Mouse (Mus musculus): ENCODE measurements around the gene Armcx5.
"Not testable (repeated sequence)": the region's sequence is repeated elsewhere in the genome, so short reads cannot be mapped to it uniquely, and the experiment has no call there.

The Armcx5 gene

DNA sequence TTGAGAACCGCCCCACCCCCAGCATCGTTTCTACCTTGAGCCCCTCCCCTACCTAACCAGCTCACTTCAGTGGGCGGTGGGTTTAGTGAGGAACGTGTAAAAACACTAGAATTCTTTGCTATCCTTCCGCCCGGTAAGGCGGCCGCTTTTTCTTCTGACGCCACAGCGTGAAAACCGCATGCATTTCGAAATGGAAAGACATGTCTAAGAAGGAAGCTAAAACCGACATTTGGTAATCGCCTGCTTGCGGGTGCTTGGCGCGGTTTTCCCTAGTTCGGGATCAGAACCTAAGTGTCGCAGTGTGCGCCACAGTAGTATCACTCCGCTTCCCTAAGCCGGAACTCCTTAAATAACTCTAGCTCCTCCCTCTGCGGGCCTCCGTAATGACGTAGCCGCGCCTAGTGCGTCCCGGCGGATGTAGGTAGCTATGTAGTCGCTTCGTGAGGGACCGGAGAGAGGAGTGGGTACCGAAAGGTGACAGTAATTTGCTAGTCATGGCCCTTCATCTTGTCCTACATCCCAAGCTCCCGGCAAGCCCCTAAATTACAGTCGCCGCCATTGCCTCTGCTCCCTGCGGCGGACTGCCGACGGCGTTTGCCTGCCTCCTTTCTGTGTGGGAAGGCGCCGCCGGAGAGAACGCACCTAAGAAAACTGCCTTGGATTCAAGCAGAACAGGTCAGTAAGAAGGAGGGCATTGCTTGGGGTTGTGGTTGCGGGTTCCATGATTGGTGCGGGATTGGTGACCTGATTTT is at the start of gene Armcx5, which contains the start of gene Gprasp1:
Gene Armcx5 (plus strand): TSS at position 430 of the 752 bp plus-strand sequence.
Gene Gprasp1 (plus strand): TSS at position 430 of the 752 bp plus-strand sequence.
- in situ Hi-C loops (cut with MboI; ENCODE audit: low pct_unique_long_range_greater_than_20kb in 1 of 2, low sequenced_read_pairs in 2 of 2, unreplicated experiment in 1 of 2), result no loop called here

DNA sequence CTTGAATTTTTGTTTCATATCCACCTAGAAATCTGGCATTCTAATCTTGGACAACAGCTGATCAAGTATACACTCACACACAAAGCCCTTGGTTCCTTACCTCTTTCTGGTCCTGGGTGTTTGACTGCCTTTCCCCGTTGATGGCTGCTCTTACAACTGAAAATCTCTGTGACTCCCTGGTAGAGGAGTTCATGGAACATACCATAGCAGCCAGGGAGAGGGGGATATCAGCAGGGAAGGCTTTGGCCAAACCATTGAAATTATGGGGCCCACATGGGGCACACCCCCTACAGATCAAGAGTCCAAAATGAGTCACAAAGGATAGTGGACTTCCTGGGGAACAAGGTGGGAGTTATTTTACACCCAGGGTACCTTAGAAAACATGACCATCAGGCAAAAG is 48.9 kb upstream of the Armcx5 start, which contains the start of gene Tcp11x2:
Gene Tcp11x2 (minus strand): TSS at position 158 of the 400 bp plus-strand sequence.
- in situ Hi-C loops (cut with MboI; ENCODE audit: low pct_unique_long_range_greater_than_20kb in 1 of 2, low sequenced_read_pairs in 2 of 2, unreplicated experiment in 1 of 2), result no loop called here

DNA sequence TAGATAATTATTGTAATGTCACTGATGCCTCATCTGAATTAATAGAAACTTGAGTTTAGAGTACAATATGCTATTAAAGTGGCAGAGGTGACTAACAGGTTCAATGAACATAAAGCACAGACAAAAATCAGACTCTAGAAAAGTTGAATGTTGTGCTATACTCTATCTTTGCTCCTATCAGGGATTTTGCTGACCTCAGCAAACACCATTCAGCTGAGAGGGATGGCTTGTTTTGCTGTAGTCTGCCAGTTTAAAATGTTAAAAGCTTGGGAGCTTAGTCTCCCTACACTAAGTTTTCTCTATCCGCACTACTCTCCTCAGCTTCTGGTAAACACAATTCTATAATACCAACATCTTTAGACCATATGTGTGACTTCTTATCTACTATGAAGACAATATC is 39.4 kb upstream of the Armcx5 start:
- in situ Hi-C loops (cut with MboI; ENCODE audit: low pct_unique_long_range_greater_than_20kb in 1 of 2, low sequenced_read_pairs in 2 of 2, unreplicated experiment in 1 of 2), result no loop called here

DNA sequence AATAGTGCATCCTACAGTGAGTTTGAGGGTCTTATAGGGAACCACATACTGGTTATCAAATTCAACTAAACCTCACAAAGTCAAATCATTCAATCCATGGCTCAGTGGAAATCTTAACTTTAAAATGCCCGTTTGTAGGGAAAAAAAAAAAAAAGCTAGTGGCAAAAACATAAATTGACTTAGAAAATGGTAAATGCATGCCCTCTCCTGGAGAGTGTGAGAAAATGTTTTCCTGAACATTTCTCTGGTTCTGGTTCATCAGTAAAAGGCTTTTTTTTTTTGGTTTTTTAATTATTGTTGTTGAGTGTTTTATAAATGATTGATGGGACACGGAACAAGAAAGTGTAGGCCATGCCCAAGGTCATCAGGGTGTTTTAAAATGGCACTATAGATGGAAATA is 38.2 kb upstream of the Armcx5 start:
- in situ Hi-C loops (cut with MboI; ENCODE audit: low pct_unique_long_range_greater_than_20kb in 1 of 2, low sequenced_read_pairs in 2 of 2, unreplicated experiment in 1 of 2), result no loop called here

DNA sequence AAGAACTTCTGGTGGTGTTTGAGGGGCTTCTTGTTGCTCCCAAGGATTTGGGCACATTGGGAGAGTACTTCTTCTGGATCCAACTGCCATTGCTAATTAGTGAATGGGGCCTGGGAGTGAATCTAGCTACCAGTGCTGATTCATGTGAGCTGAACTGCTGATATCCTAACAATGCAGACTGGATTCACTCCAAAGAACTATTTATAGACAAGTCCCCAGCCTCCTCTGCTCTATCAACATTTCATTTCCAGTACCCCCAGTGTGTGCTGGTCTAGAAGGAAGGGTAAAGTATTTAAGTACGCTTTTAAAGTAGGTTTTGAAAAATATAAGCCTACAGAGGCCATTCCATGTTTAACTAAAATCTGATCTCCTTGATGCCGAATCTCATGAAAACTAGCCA is 29.7 kb upstream of the Armcx5 start:
- in situ Hi-C loops (cut with MboI; ENCODE audit: low pct_unique_long_range_greater_than_20kb in 1 of 2, low sequenced_read_pairs in 2 of 2, unreplicated experiment in 1 of 2), result no loop called here

DNA sequence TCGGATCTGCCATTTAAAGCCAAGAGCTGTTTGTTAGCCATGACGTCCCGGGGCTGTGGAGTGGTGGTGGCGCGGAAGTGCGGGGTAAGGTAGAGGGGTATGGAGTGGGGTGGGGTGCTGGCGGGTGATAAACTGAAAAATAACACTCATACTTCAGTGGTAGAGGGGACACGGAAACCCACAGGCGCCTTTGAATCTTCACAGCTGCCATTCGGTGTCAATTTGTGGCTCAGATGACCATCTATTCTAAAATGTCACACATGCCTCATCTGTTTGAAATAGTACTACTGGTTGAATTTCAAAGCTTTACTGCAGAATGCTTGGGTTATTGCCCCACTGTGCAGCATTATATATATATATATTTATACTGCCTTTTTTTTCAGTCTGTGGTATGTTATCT is 17.4 kb upstream of the Armcx5 start, which contains the start of gene Tmsb15a:
Gene Tmsb15a (minus strand): TSS at position 101 of the 400 bp plus-strand sequence.
- in situ Hi-C loops (cut with MboI; ENCODE audit: low pct_unique_long_range_greater_than_20kb in 1 of 2, low sequenced_read_pairs in 2 of 2, unreplicated experiment in 1 of 2), result no loop called here

DNA sequence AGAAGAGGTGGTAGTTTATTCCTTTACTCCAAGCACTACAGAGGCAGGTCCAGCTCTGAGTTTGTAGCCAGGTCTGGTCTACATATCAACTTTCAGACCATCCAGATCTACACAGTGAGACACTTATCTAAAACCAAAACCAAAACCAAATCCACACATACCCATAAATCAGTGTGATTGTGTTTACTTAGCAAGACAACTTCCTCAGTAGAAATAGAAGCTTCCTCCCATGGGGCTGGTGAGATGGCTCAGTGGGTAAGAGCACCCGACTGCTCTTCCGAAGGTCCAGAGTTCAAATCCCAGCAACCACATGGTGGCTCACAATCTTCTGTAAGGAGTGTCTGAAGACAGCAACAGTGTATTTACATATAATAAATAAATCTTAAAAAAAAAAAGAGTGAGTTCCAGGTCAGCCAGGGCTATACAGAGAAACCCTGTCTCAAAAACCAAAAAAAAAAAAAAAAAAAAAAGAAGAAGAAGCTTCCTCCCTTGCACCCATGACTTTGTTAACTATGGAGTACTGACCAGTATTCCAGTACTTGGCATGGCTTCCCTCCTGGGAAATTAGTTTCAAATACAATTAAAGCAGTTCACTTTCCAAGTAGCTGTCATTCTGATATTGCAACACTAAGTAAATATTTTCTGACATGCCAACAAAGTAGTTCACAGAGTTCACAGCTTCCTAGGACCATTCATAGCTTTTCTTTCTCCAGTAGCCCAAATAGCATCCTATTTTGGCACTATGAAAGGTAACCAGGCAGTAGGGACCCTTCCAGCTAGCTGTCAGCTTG is 3.6 kb upstream of the Armcx5 start:
- in situ Hi-C loops (cut with MboI; ENCODE audit: low pct_unique_long_range_greater_than_20kb in 1 of 2, low sequenced_read_pairs in 2 of 2, unreplicated experiment in 1 of 2), result no loop called here

DNA sequence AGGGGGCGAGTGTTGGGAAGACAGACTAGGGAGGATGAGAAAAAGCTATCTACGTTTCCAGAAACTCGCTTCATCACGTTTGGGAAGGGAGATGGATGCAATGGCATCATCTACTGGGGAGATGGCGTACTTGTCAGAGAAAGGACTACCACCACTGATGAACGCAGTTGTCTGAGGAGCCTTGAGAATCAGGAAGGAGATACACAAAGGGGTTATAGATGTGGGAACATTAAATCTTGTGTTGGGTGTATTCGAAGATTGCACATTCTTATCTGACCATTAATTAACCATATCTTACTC is 473 bp downstream of the Armcx5 start:
- in situ Hi-C loops (cut with MboI; ENCODE audit: low pct_unique_long_range_greater_than_20kb in 1 of 2, low sequenced_read_pairs in 2 of 2, unreplicated experiment in 1 of 2), result no loop called here

DNA sequence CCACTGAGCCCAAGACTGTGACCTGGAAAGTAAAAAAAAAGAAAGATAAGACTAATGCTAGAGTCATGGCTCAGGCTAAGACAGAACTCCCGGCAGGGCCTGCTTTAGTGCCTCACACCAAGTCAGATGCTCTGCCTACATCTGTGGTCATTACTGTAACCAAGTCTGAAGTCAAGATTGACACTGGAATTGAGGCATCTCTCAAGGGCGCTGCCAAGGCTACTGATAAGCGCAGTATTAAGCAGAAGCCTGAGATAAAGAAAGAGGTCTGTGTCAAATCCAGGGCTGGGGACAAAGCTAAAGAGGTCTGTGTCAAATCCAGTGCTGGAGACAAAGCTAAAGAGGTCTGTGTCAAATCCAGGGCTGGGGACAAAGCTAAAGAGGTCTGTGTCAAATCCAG is 2.8 kb downstream of the Armcx5 start:
- in situ Hi-C loops (cut with MboI; ENCODE audit: low pct_unique_long_range_greater_than_20kb in 1 of 2, low sequenced_read_pairs in 2 of 2, unreplicated experiment in 1 of 2), result not testable (repeated sequence)

DNA sequence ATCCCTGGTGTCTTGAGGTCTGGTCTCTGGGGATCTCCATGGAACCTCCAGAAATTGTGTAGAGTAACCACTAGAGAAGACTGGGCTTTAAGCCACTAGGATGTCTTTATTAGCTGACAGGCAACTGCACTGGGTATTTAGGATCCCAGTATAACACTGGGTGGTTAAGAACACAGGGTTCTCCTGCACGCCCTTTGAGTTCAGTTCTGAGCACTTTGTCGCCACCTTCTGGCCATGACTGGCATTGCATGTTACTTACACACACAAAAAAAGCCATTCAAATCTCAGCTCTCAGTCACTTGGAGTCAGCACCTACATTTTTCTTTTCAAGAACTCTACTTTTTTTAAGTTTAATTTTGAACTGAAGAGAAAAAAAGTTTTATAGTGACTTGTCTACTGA is 10.3 kb downstream of the Armcx5 start:
- in situ Hi-C loops (cut with MboI; ENCODE audit: low pct_unique_long_range_greater_than_20kb in 1 of 2, low sequenced_read_pairs in 2 of 2, unreplicated experiment in 1 of 2), result no loop called here

DNA sequence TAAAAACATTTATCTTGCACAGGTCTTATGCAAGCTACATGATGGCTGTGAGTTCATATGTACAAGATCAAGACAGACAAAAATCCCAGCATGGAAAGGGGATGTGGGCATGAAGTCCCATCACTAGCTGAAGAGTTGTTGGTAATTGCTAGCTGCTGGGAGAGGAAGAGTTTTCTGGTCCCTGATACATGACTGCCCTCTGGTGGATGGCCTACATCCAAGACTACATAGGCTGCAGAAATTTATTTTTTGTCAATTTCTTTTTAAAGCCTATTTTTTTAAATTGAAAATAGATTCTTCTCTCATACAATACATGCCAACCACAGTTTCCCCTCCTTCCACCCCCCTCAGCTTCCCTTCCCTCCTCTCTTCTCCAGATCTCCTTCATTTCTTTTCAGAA is 19.2 kb downstream of the Armcx5 start:
- in situ Hi-C loops (cut with MboI; ENCODE audit: low pct_unique_long_range_greater_than_20kb in 1 of 2, low sequenced_read_pairs in 2 of 2, unreplicated experiment in 1 of 2), result no loop called here

DNA sequence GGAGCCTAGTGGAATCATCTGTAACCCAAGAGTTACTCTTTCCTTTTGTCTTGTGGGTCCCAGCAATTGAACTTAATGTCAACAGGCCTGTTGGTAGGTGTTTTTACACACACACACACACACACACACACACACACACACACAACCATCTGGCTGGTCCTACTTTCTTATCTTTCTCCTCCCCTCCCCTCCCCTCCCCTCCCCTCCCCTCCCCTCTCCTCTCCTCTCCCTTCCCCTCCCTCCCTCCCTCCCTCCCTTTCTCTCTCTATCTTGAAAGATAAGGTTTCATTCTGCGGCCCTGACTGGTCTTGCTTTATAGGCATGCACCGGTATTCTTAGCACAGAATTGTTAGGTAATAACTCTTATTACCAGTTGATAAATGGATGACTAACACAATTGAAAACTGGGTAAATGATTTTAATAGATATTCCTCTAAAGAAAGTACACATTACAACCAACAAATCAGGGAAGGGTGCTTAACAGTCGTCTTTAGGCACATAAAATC is 25.6 kb downstream of the Armcx5 start:
- in situ Hi-C loops (cut with MboI; ENCODE audit: low pct_unique_long_range_greater_than_20kb in 1 of 2, low sequenced_read_pairs in 2 of 2, unreplicated experiment in 1 of 2), result no loop called here

DNA sequence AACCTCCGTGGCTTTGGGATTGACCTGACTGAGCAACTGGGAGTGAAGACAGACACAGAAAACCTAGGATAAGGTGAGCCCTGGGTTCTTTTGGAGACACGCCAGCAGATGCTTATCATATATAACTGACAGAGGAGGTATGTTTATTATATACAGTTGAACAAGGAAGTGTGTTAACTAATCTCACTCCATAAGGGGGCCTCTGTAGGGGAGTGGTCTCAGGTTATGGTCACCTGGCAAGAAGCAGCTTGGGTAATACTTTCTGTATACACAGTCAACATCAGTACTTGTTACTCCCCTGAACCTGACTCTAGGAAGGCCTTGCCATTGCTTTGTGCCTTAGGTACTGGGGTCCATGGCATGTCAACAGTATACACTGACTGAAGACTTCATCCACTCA is 26.0 kb downstream of the Armcx5 start:
- in situ Hi-C loops (cut with MboI; ENCODE audit: low pct_unique_long_range_greater_than_20kb in 1 of 2, low sequenced_read_pairs in 2 of 2, unreplicated experiment in 1 of 2), result no loop called here

DNA sequence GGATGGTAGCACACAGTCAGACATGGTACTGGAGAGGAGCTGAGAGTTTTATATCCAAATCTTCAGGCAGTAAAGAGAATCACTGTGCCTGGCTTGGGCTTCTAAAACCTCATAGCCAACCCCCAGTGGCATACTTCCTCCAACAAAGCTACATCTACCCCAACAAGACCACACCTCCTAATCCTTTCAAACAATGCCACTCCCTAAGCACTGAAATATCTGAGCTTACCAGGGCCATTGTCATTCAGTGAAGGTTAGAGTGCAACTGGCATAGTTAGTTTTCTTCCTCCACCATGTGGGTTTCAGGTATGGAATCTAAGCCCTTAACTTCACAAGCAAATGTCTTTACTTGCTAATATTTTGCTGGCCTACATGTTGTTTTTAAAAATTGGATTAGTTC is 49.0 kb downstream of the Armcx5 start:
- in situ Hi-C loops (cut with MboI; ENCODE audit: low pct_unique_long_range_greater_than_20kb in 1 of 2, low sequenced_read_pairs in 2 of 2, unreplicated experiment in 1 of 2), result no loop called here

DNA sequence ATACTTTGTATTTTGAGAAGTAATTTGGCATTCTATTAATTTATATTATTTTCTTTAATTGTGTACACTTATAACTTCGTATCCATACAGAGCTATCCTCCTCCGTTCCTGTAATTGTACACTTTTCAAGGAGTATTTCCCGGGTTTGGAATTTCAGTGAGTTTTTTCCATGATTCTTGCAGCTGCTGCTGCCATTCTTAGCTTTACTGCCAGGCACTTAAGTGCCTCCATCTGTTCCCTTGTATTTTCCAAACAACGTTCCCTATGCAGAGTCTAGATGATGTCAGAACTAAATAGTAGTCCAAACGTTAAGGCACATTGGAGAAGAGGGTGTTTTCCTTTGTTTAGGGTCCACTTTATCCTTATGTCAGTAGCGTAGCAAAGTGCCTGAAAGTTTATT is 49.8 kb downstream of the Armcx5 start:
- in situ Hi-C loops (cut with MboI; ENCODE audit: low pct_unique_long_range_greater_than_20kb in 1 of 2, low sequenced_read_pairs in 2 of 2, unreplicated experiment in 1 of 2), result no loop called here

DNA sequence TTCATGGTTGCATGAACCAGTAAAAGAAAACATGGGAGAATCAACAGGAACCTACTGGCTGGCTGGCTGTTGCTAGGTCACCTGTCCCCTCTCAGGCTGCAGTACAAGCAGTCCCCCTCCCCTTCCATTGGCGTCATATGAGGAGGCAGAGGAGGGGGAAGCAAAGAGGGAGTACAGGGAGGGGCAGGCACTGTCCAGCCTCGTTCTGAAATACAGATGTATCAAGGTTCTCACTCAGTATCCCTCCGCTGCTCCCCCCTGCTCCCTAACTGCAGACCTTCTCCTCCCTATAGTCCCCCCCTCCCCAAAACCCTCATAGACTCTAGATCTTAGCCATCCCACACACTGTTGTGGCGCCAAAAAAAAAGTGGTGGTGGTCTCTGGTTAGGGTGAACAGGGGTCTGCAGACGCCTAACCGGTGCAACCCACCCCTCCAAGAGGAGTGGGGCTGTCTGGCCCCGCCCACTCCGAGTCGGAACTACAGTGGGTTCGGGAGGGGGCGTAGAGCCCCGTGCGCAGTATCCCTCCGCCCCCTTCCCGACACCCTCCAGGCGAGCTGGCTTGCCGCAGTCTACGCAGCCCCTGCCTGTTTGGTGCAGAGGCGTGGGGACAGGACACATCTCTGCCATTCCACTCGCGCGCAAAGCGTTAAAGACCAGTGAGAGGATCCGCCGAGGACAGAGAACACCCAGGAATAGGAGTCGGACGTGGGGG is 53.2 kb downstream of the Armcx5 start:
- in situ Hi-C loops (cut with MboI; ENCODE audit: low pct_unique_long_range_greater_than_20kb in 1 of 2, low sequenced_read_pairs in 2 of 2, unreplicated experiment in 1 of 2), result not testable (repeated sequence)

DNA sequence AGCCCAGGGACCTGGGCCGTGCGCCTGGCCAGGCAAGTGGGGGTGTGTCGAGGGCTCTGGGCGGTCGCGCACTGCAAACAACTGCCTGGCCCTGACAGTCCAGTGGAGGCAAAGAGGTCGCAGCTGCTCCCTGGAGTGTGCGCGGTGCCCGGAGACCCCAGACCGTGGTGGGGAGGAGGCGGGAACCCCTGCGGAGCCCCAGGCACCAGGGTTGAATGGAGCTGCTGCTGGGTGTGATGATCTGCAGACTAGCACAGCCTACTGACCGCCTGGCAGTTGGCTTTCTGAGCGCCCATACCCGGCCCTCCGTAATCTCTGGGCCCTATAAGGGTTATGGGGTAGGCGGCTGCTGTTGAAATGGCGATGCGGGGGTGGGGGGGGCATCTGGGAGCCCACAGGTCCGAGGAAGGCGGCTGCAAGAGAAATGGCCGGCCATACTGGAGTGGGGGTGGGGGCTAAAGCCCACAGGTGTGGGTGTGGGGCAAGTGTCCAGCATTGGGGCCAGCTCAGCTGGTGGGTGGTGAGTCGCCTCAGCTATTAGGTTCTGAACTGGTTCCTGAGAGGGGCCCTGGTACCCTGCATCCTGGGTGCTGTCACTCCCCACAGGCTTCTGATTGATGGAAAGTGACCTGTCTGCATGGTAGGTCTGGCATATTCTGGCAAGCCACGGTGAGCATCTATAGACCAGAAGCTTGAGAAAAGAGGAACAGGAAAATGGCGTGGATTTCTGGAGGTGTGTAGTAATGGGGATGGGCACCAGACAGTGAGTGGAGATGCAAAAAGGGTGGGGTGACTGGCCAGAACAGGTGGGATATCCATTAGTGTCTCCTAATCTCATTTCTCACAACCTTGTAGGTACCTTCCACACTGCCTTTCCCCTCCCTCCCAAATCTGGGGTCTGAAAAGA is 54.0 kb downstream of the Armcx5 start:
- in situ Hi-C loops (cut with MboI; ENCODE audit: low pct_unique_long_range_greater_than_20kb in 1 of 2, low sequenced_read_pairs in 2 of 2, unreplicated experiment in 1 of 2), result not testable (repeated sequence)
